Mouse (Mus musculus) liver, adult 2 months (tissue): Measurements from ENCODE around the gene Adal.

ENCODE experiments used
- CTCF ChIP-seq: fragments of 200-500 bp; IDR thresholded peaks from 2 replicates; pipeline ENCODE4 v1.5.1; 2011; ENCODE audit warnings: low read depth, low read length, control low read depth
- POLR2A ChIP-seq: fragments of 200-500 bp; IDR thresholded peaks from 2 replicates; pipeline ENCODE4 v1.6.1; 2011; ENCODE audit warnings: low read length, control low read depth; ENCODE audit not compliant: insufficient read depth; ENCODE audit errors: extremely low read depth

DNA sequence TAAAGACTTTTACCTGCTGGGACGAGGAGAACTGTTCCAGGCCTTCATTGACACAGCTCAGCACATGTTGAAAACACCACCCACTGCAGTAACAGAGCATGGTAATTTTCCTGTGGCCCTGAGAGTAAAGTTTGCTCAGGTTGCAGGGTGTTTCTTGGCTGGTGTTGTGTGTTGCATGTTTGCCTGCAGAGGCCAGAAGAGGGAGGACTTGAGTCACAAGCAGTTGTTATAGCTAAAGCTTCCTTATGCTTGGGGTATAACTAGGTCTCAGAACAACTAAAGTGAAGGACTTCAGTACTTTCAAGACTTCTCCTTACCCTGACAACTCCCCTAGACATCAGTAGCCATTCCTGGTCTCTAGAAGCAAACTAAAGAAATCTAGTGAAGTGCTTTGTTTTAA, 48.3 kb downstream of the Adal start:
- no peak for TF ChIP-seq CTCF
- TF ChIP-seq POLR2A: no peak
